Mouse (Mus musculus) thymus, adult 2 months (tissue): ENCODE results near the gene Atad1.

Experiments
- CTCF ChIP-seq: fragments of 200-500 bp; IDR thresholded peaks from 2 replicates; pipeline ENCODE4 v1.5.1; 2012; ENCODE audit warnings: mild to moderate bottlenecking, control low read depth, low read length, moderate library complexity, borderline replicate concordance; ENCODE audit not compliant: control insufficient read depth, poor library complexity, insufficient read depth; ENCODE audit errors: extremely low read depth
- POLR2A ChIP-seq: fragments of 200-500 bp; IDR thresholded peaks from 2 replicates; pipeline ENCODE4 v1.6.1; 2012; ENCODE audit warnings: mild to moderate bottlenecking, low read length, control low read depth, moderate library complexity; ENCODE audit not compliant: control insufficient read depth, poor library complexity, insufficient read depth; ENCODE audit errors: extremely low read depth

DNA sequence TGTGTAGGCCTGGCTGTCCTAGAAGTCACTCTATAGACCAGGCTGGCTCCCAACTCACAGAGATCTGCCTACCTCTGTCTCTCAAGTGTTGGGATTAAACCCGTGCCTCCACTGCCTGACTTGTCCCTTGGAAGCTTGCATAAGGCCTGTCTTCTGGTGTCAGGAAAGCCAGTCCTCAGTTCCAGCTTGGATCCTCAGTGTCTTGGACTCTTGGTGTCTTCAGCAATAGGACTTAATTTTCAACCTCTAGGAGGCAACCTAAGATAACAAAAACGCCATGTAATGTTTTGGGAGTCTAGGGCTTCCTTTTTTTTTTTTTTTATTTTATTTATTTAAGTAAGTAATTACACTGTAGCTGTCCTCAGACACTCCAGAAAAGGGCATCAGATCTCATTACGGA lies 22.0 kb downstream of the Atad1 start:
- no peak for TF ChIP-seq POLR2A
- no peak for TF ChIP-seq CTCF
